8 mouse cellular contexts compared by ENCODE assay signal in the genomic region with DNA sequence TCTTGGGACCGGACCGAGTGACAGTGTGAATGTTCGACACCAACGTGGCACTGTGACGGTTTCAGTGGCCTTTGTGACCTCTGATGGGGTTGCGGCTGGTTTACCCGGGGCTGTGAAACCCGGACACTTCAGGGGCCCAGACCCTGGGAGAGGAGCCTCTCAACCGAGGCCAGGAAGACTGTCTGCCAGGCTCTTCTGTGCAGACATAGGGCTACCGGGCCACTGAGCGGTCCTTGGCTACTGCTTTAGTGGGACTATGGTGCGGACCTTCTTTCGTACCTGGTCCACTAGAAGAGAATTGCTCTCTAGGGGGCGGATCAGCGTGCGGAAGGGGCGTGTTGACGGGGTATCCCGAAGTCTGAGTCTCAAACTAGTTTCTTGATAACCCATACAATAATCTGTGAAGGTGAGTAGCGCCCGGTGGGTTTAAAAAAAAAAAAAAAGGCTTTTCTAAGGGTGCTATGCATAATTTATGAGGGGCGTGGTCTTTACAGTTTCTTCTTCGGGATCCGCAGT. TPM values are rescaled to one million over a fixed set of nuclear protein-coding genes. Genes with fewer than 3 reads are reported as not detected.
DNase-seq lines count a peak whose midpoint lies in the region; ATAC-seq and TF ChIP-seq lines count a peak whose summit lies in the region.

No protein-coding gene starts in this region.

- H3K4me3 ChIP-seq in testis, adult 2 months (ENCODE audit: control insufficient read depth, low read depth, low read length) = peak overlapping the region; percentile 84
- H3K4me3 ChIP-seq in hindbrain, embryonic 11.5 days (ENCODE audit: low read depth, low read length) = peak overlapping the region; percentile 42
- peak overlapping the region; percentile 64 for H3K4me3 ChIP-seq in liver, embryonic 12.5 days
- H3K4me3 ChIP-seq in neural tube, embryonic 15.5 days (replicated peaks) = peak overlapping the region; percentile 49

- peak overlapping the region; percentile 90 for H3K27ac ChIP-seq in testis, adult 2 months (ENCODE audit: control insufficient read depth, insufficient read depth, low read depth, low read length)
- H3K27ac ChIP-seq in hindbrain, embryonic 11.5 days (ENCODE audit: low read depth, low read length) = no peak overlapping the region
- H3K27ac ChIP-seq in liver, embryonic 12.5 days = peak overlapping the region; percentile 79
- H3K27ac ChIP-seq in neural tube, embryonic 15.5 days (replicated peaks) = no peak overlapping the region

- H3K36me3 ChIP-seq in testis, adult 2 months (ENCODE audit: control insufficient read depth, insufficient read depth, low read length) = no peaks in the 10 kb centered on the region
- no peaks in the 10 kb centered on the region for H3K36me3 ChIP-seq in hindbrain, embryonic 11.5 days (ENCODE audit: control insufficient read depth, insufficient read depth, low read length)
- no peaks in the 10 kb centered on the region for H3K36me3 ChIP-seq in liver, embryonic 12.5 days
- no peaks in the 10 kb centered on the region for H3K36me3 ChIP-seq in neural tube, embryonic 15.5 days

- 0 out of 2 replicates have a peak, but pooled peaks have one; percentile 3 for ATAC-seq in hindbrain, embryonic 11.5 days (ENCODE audit: low FRiP score)
- no peak for ATAC-seq in liver, embryonic 12.5 days
- ATAC-seq in neural tube, embryonic 15.5 days (ENCODE audit: low FRiP score) = no peak
- no peak for ATAC-seq in monocyte, adult 5-6 weeks (replicated peaks; ENCODE audit: insufficient number of reproducible peaks, low FRiP score, low TSS enrichment, poor library complexity, severe bottlenecking)

- H3K27me3 ChIP-seq in testis, adult 2 months (ENCODE audit: control insufficient read depth, insufficient read depth, low read length) = no peaks in the 10 kb centered on the region
- H3K27me3 ChIP-seq in hindbrain, embryonic 11.5 days (ENCODE audit: control insufficient read depth, insufficient read depth, low read length) = no peaks in the 10 kb centered on the region
- H3K27me3 ChIP-seq in liver, embryonic 12.5 days (replicated peaks) = no peaks in the 10 kb centered on the region
- H3K27me3 ChIP-seq in neural tube, embryonic 15.5 days (replicated peaks) = no peaks in the 10 kb centered on the region

- DNase-seq in testis, postnatal 10 days (ENCODE audit: low spot score) = no peak
- DNase-seq in embryo, embryonic 11 days = peak; percentile 21
- peak; percentile 7 for DNase-seq in hindbrain, embryonic 11.5 days (ENCODE audit: low spot score)
- no peak for DNase-seq in left cerebral cortex, adult 8-10 months (ENCODE audit: low spot score in 2 of 2)

- TF ChIP-seq POLR2A in testis, adult 2 months (IDR thresholded peaks at IDR 0.05; ENCODE audit: control insufficient read depth, low read depth, low read length) = no peak

- no peak overlapping the region for H3K9ac ChIP-seq in hindbrain, embryonic 11.5 days (ENCODE audit: low read depth, low read length)
- H3K9ac ChIP-seq in liver, embryonic 12.5 days = peak overlapping the region; percentile 70
- H3K9ac ChIP-seq in neural tube, embryonic 15.5 days (replicated peaks) = peak overlapping the region; percentile 51

- WGBS in hindbrain, embryonic 11.5 days = 12% methylated on average over 24 of the region's 24 CpGs
- 6% methylated on average over 24 of the region's 24 CpGs for WGBS in liver, embryonic 12.5 days (ENCODE audit: insufficient replicate concordance)
- WGBS in neural tube, embryonic 15.5 days = 20% methylated on average over 24 of the region's 24 CpGs

- H3K9me3 ChIP-seq in hindbrain, embryonic 11.5 days (ENCODE audit: control insufficient read depth, low read length) = no peaks in the 10 kb centered on the region
- H3K9me3 ChIP-seq in liver, embryonic 12.5 days (replicated peaks) = no peaks in the 10 kb centered on the region
- no peaks in the 10 kb centered on the region for H3K9me3 ChIP-seq in neural tube, embryonic 15.5 days (replicated peaks)

- no peaks in the 10 kb centered on the region; the same call in 1 of the 2 replicates for H3K4me1 ChIP-seq in testis, adult 2 months (ENCODE audit: control insufficient read depth, insufficient read depth, low read length)
- no peaks in the 10 kb centered on the region for H3K4me1 ChIP-seq in hindbrain, embryonic 11.5 days (replicated peaks; ENCODE audit: control insufficient read depth, insufficient read depth, low read length)
- H3K4me1 ChIP-seq in liver, embryonic 12.5 days = peaks cover 10% of the 10 kb centered on the region; the same call in 1 of the 2 replicates
- H3K4me1 ChIP-seq in neural tube, embryonic 15.5 days = 0 out of 2 replicates have a peak, but pooled peaks cover 3% of the 10 kb centered on the region

- peak overlapping the region; percentile 60 for H3K4me2 ChIP-seq in hindbrain, embryonic 11.5 days (replicated peaks; ENCODE audit: low read depth, low read length)
- H3K4me2 ChIP-seq in liver, embryonic 12.5 days = peak overlapping the region; percentile 79
- H3K4me2 ChIP-seq in neural tube, embryonic 15.5 days = peak overlapping the region; percentile 77

- no peak for TF ChIP-seq CTCF in testis, adult 2 months (IDR thresholded peaks at IDR 0.05; ENCODE audit: control insufficient read depth, insufficient read depth, insufficient replicate concordance, low read depth, low read length)

RNA-seq across cellular contexts. Expression of a gene that starts 0.8 kb away (rescaled TPM):
- 122 and 144 TPM in 2 replicates for polyA plus RNA-seq in testis, adult 2 months (2012; rRNA removed)
- 248 and 285 TPM in 2 replicates for polyA plus RNA-seq in hindbrain, embryonic 11.5 days (2014; fragmentation: Nextera tagmentation; extraction: Ambion mirVana)
- polyA plus RNA-seq in liver, embryonic 12.5 days (2016; fragmentation: Nextera tagmentation; extraction: Ambion mirVana) = 170 and 172 TPM in 2 replicates
- polyA plus RNA-seq in neural tube, embryonic 15.5 days (2015; fragmentation: Nextera tagmentation; extraction: Ambion mirVana) = 314 and 341 TPM in 2 replicates
- 137 to 173 TPM (median 147 TPM) in 3 replicates for total RNA-seq in monocyte, adult 5-6 weeks (2017)
- 100 to 1,000 TPM; 334 to 390 (median 365) TPM for total RNA-seq in left cerebral cortex, adult 8-10 months (2022)

RNA-seq across cellular contexts. Expression of a gene that starts 28.8 kb away (rescaled TPM):
- polyA plus RNA-seq in testis, adult 2 months (2012; rRNA removed) = 135 and 145 TPM in 2 replicates
- 94.6 and 100 TPM in 2 replicates for polyA plus RNA-seq in hindbrain, embryonic 11.5 days (2014; fragmentation: Nextera tagmentation; extraction: Ambion mirVana)
- 64.9 and 66.2 TPM in 2 replicates for polyA plus RNA-seq in liver, embryonic 12.5 days (2016; fragmentation: Nextera tagmentation; extraction: Ambion mirVana)
- polyA plus RNA-seq in neural tube, embryonic 15.5 days (2015; fragmentation: Nextera tagmentation; extraction: Ambion mirVana) = 154 and 167 TPM in 2 replicates
- 19.4 to 50.3 TPM (median 29.2 TPM) in 3 replicates for total RNA-seq in monocyte, adult 5-6 weeks (2017)
- total RNA-seq in left cerebral cortex, adult 8-10 months (2022) = 100 to 1,000 TPM; 227 to 241 (median 232) TPM

RNA-seq across cellular contexts. Expression of a gene that starts 41.5 kb away (rescaled TPM):
- 18.3 and 23.6 TPM in 2 replicates for polyA plus RNA-seq in testis, adult 2 months (2012; rRNA removed)
- 200 and 208 TPM in 2 replicates for polyA plus RNA-seq in hindbrain, embryonic 11.5 days (2014; fragmentation: Nextera tagmentation; extraction: Ambion mirVana)
- 167 and 174 TPM in 2 replicates for polyA plus RNA-seq in liver, embryonic 12.5 days (2016; fragmentation: Nextera tagmentation; extraction: Ambion mirVana)
- 244 and 252 TPM in 2 replicates for polyA plus RNA-seq in neural tube, embryonic 15.5 days (2015; fragmentation: Nextera tagmentation; extraction: Ambion mirVana)
- total RNA-seq in monocyte, adult 5-6 weeks (2017) = 61.7 to 101 TPM (median 97.4 TPM) in 3 replicates
- total RNA-seq in left cerebral cortex, adult 8-10 months (2022) = 100 to 1,000 TPM; 135 to 153 (median 146) TPM

RNA-seq across cellular contexts. Expression of a gene that starts 41.6 kb away (rescaled TPM):
- polyA plus RNA-seq in testis, adult 2 months (2012; rRNA removed) = 9.2 and 11.8 TPM in 2 replicates
- polyA plus RNA-seq in hindbrain, embryonic 11.5 days (2014; fragmentation: Nextera tagmentation; extraction: Ambion mirVana) = 55.7 and 64.3 TPM in 2 replicates
- polyA plus RNA-seq in liver, embryonic 12.5 days (2016; fragmentation: Nextera tagmentation; extraction: Ambion mirVana) = 47.5 and 49.6 TPM in 2 replicates
- polyA plus RNA-seq in neural tube, embryonic 15.5 days (2015; fragmentation: Nextera tagmentation; extraction: Ambion mirVana) = 47.2 and 52.2 TPM in 2 replicates
- 29.0 to 47.9 TPM (median 33.5 TPM) in 3 replicates for total RNA-seq in monocyte, adult 5-6 weeks (2017)
- total RNA-seq in left cerebral cortex, adult 8-10 months (2022) = 10 to 100 TPM; 38.5 to 42.3 (median 40.2) TPM

RNA-seq across cellular contexts. Expression of a gene that starts 44.8 kb away (rescaled TPM):
- 4.9 and 5.6 TPM in 2 replicates for polyA plus RNA-seq in testis, adult 2 months (2012; rRNA removed)
- polyA plus RNA-seq in hindbrain, embryonic 11.5 days (2014; fragmentation: Nextera tagmentation; extraction: Ambion mirVana) = 76.7 and 87.5 TPM in 2 replicates
- polyA plus RNA-seq in liver, embryonic 12.5 days (2016; fragmentation: Nextera tagmentation; extraction: Ambion mirVana) = 13.7 and 14.2 TPM in 2 replicates
- polyA plus RNA-seq in neural tube, embryonic 15.5 days (2015; fragmentation: Nextera tagmentation; extraction: Ambion mirVana) = 83.8 and 84.9 TPM in 2 replicates
- 4.3 to 12.9 TPM (median 5.1 TPM) in 3 replicates for total RNA-seq in monocyte, adult 5-6 weeks (2017)
- total RNA-seq in left cerebral cortex, adult 8-10 months (2022) = 100 to 1,000 TPM; 115 to 130 (median 124) TPM

Comparison
In these comparisons a context has a peak if more than half of its experiments do, and no peak if none do; other contexts are left out.
1. H3K27ac ChIP-seq: peak in testis, adult 2 months (single experiment) and liver, embryonic 12.5 days (single experiment); none in hindbrain, embryonic 11.5 days (single experiment) and neural tube, embryonic 15.5 days (single experiment).
2. DNase-seq: peak in embryo, embryonic 11 days (single experiment) and hindbrain, embryonic 11.5 days (single experiment); none in testis, postnatal 10 days (single experiment) and left cerebral cortex, adult 8-10 months (0 of 2).
3. Peak in every context shown above with its lines, with median percentiles within 50 percentile points of each other: H3K4me3 ChIP-seq and H3K4me2 ChIP-seq.